Mouse (Mus musculus) CH12.LX (cell line): Measurements from ENCODE around the gene Uqcr11. TPM values are rescaled to one million over a fixed set of nuclear protein-coding genes. Genes with fewer than 3 reads are reported as not detected.

ENCODE experiments used
- DNase-seq: peaks from one replicate; pipeline ENCODE4 v3.0.0-alpha.2; 2013; ENCODE audit errors: extremely low read depth
- H3K27ac ChIP-seq: 2 replicates; pipeline ENCODE4 v1.5.1; 2012; ENCODE audit warnings: low read depth, mild to moderate bottlenecking, control low read depth, moderate library complexity; ENCODE audit not compliant: insufficient read depth
- H3K27me3 ChIP-seq: replicated peaks from 2 replicates; pipeline ENCODE3; 2012; ENCODE audit warnings: inconsistent platforms
- H3K36me3 ChIP-seq, 2 experiments: replicated peaks in 1 of 2; 2 replicates each; pipeline versions ENCODE3 to v1.6.1; 2012; ENCODE audit warnings: inconsistent platforms in 1 of 2, low read length in 1 of 2, mild to moderate bottlenecking in 1 of 2, mixed read lengths in 1 of 2, moderate library complexity in 1 of 2; ENCODE audit not compliant: control insufficient read depth in 1 of 2, insufficient read depth in 1 of 2
- H3K4me1 ChIP-seq, 2 experiments: 2 replicates each; pipeline ENCODE4 v1.6.1; 2012; ENCODE audit warnings: inconsistent platforms in 1 of 2, moderate library complexity in 1 of 2; ENCODE audit not compliant: insufficient read depth in 2 of 2, control insufficient read depth in 1 of 2
- H3K4me2 ChIP-seq: 2 replicates; pipeline ENCODE4 v1.6.1; 2012; ENCODE audit warnings: low read depth, mild to moderate bottlenecking, control low read depth; ENCODE audit not compliant: poor library complexity, insufficient read depth, severe bottlenecking
- H3K4me3 ChIP-seq, 3 experiments: fragments of 150-350 bp in 1 of 3; sonication (generic) in 1 of 3; replicated peaks in 1 of 3; 2 replicates each; pipeline versions ENCODE3 to v1.5.1; 2011 to 2012; ENCODE audit warnings: low read depth in 2 of 3, low read length in 2 of 3, mild to moderate bottlenecking in 2 of 3, moderate library complexity in 2 of 3, control low read depth in 1 of 3, improper control_type of control experiment in 1 of 3, inconsistent platforms in 1 of 3, mixed read lengths in 1 of 3; ENCODE audit not compliant: poor library complexity in 1 of 3
- H3K79me2 ChIP-seq: replicated peaks from 2 replicates; pipeline ENCODE4 v1.6.1; 2012; ENCODE audit warnings: mild to moderate bottlenecking, moderate library complexity; ENCODE audit not compliant: control insufficient read depth, poor library complexity, insufficient read depth, severe bottlenecking; ENCODE audit errors: extremely low read depth
- H3K9ac ChIP-seq: 2 replicates; pipeline ENCODE4 v1.6.1; 2012; ENCODE audit warnings: low read depth, mild to moderate bottlenecking, control low read depth, moderate library complexity; ENCODE audit not compliant: insufficient read depth
- H3K9me3 ChIP-seq: replicated peaks from 2 replicates; pipeline ENCODE3; 2012; ENCODE audit warnings: low read length, inconsistent platforms, mixed read lengths
- BHLHE40 ChIP-seq: IDR thresholded peaks from 2 replicates; pipeline ENCODE4 v1.6.1; 2011; ENCODE audit warnings: mild to moderate bottlenecking, low read depth, low read length, improper control_type of control experiment
- E2F4 ChIP-seq: IDR thresholded peaks from 2 replicates; pipeline ENCODE4 v1.6.1; 2011; ENCODE audit warnings: low read depth, low read length, improper control_type of control experiment; ENCODE audit not compliant: insufficient replicate concordance
- EP300 ChIP-seq: IDR thresholded peaks from 2 replicates; pipeline ENCODE4 v1.6.1; 2011; ENCODE audit warnings: low read length, improper control_type of control experiment
- GABPA ChIP-seq: IDR thresholded peaks from 2 replicates; pipeline ENCODE4 v1.6.1; 2012; ENCODE audit warnings: low read depth, low read length, improper control_type of control experiment, inconsistent platforms; ENCODE audit not compliant: insufficient replicate concordance
- HCFC1 ChIP-seq: IDR thresholded peaks from 2 replicates; pipeline ENCODE4 v1.6.1; 2012; ENCODE audit warnings: low read depth, mild to moderate bottlenecking, inconsistent platforms, low read length, improper control_type of control experiment
- IRF4 ChIP-seq: IDR thresholded peaks from 2 replicates; pipeline ENCODE4 v1.6.1; 2014; ENCODE audit warnings: low read depth, mild to moderate bottlenecking, inconsistent platforms, low read length, improper control_type of control experiment
- MAFK ChIP-seq: IDR thresholded peaks from 2 replicates; pipeline ENCODE4 v1.6.1; 2011; ENCODE audit warnings: low read length, improper control_type of control experiment; ENCODE audit not compliant: insufficient replicate concordance
- MAX ChIP-seq: IDR thresholded peaks from 2 replicates; pipeline ENCODE4 v1.6.1; 2011; ENCODE audit warnings: low read length, improper control_type of control experiment
- MAZ ChIP-seq: IDR thresholded peaks from 2 replicates; pipeline ENCODE4 v1.6.1; 2012; ENCODE audit warnings: low read depth, mild to moderate bottlenecking, inconsistent platforms, low read length, improper control_type of control experiment, moderate library complexity
- MEF2A ChIP-seq: IDR thresholded peaks from 2 replicates; pipeline ENCODE4 v1.6.1; 2014; ENCODE audit warnings: low read depth, mild to moderate bottlenecking, inconsistent platforms, low read length, improper control_type of control experiment, borderline replicate concordance
- MXI1 ChIP-seq: IDR thresholded peaks from 2 replicates; pipeline ENCODE4 v1.6.1; 2011; ENCODE audit warnings: mild to moderate bottlenecking, low read depth, low read length, improper control_type of control experiment
- MYC ChIP-seq: IDR thresholded peaks from 2 replicates; pipeline ENCODE4 v1.6.1; 2011; ENCODE audit warnings: low read depth, mild to moderate bottlenecking, improper control_type of control experiment, low read length
- NELFE ChIP-seq: IDR thresholded peaks from 2 replicates; pipeline ENCODE4 v1.6.1; 2011; ENCODE audit warnings: low read depth, low read length, improper control_type of control experiment
- NRF1 ChIP-seq: IDR thresholded peaks from 2 replicates; pipeline ENCODE4 v1.6.1; 2014; ENCODE audit warnings: low read depth, mild to moderate bottlenecking, inconsistent platforms, low read length, improper control_type of control experiment, moderate library complexity
- PAX5 ChIP-seq: IDR thresholded peaks from 2 replicates; pipeline ENCODE4 v1.6.1; 2012; ENCODE audit warnings: low read length, inconsistent platforms, mixed read lengths
- POLR2A ChIP-seq: IDR thresholded peaks from 2 replicates; pipeline ENCODE4 v1.6.1; 2011; ENCODE audit warnings: low read depth, mild to moderate bottlenecking, improper control_type of control experiment, low read length
- POLR2AphosphoS2 ChIP-seq: IDR thresholded peaks from 2 replicates; pipeline ENCODE4 v1.6.1; 2011; ENCODE audit warnings: low read depth, low read length, improper control_type of control experiment
- RCOR1 ChIP-seq: conservative IDR thresholded peaks from 2 replicates; pipeline ENCODE4 v1.6.1; 2012; ENCODE audit warnings: low read depth, mild to moderate bottlenecking, inconsistent platforms, low read length, improper control_type of control experiment
- SIN3A ChIP-seq: IDR thresholded peaks from 2 replicates; pipeline ENCODE4 v1.6.1; 2012; ENCODE audit warnings: low read length, improper control_type of control experiment, inconsistent platforms
- TBP ChIP-seq: conservative IDR thresholded peaks from 2 replicates; pipeline ENCODE4 v1.6.1; 2011; ENCODE audit warnings: low read depth, low read length, improper control_type of control experiment
- UBTF ChIP-seq: IDR thresholded peaks from 2 replicates; pipeline ENCODE4 v1.6.1; 2012; ENCODE audit warnings: low read depth, mild to moderate bottlenecking, inconsistent platforms, low read length, improper control_type of control experiment, moderate library complexity
- ZC3H11A ChIP-seq: IDR thresholded peaks from 2 replicates; pipeline ENCODE4 v1.6.1; 2012; ENCODE audit warnings: low read depth, mild to moderate bottlenecking, inconsistent platforms, low read length, improper control_type of control experiment
- ZMIZ1 ChIP-seq: IDR thresholded peaks from 2 replicates; pipeline ENCODE4 v1.6.1; 2012; ENCODE audit warnings: low read depth, mild to moderate bottlenecking, inconsistent platforms, low read length, improper control_type of control experiment
- dilution Hi-C: fragments of 300-500 bp; cut with MboI; formaldehyde crosslinking; loops from 2 replicates; pipeline ENCODE4 v1.14.3; 2020; ENCODE audit warnings: low sequenced_read_pairs; ENCODE audit not compliant: extremely low pct_unique_long_range_greater_than_20kb, extremely low pct_ligation_motif_present
- in situ Hi-C: fragments of 300-500 bp; cut with MboI; formaldehyde crosslinking; loops from 3 replicates; pipeline ENCODE4 v1.14.3; 2019; ENCODE audit warnings: low sequenced_read_pairs, low pct_ligation_motif_present, low pct_unique_long_range_greater_than_20kb, mixed read lengths
- polyA plus RNA-seq: library from polyadenylated mRNA; unstranded; fragments of >175 nt; gene quantifications from 2 replicates; pipeline ENCODE4 v1.2.1, GENCODE M21; 2012; ENCODE audit warnings: low read depth; ENCODE audit not compliant: insufficient read length
- total RNA-seq, 2 experiments: library from RNA; depleted of rRNA; stranded (reverse); fragments of 300-350 nt in 1 of 2; fragments of >200 nt in 1 of 2; gene quantifications; 2 replicates each; pipeline ENCODE4 v1.2.3; 2012 to 2014

Gene Uqcr11
- total and polyA plus RNA-seq, 3 experiments = 206 to 466 (median 444) TPM

DNA sequence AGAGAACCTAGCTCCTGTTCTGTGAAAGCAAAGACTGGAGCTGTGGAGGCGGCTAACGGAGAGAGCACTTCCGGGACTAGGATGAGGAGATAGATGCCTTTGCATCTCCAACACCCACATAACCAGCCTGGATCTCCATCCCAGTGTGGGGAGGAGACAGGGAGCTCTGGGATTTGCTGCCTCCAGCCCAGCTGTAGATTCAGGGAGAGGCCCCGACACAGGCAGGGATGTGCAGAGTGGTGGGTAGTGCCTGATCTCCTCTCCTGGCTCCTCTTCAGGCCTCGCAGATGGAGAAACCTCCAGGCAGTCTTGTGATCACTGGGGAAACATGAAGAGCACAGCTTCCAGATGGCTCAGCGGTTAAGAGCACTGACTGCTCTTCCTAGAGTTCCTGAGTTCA, 33.9 kb downstream of the Uqcr11 start:
- H3K9ac ChIP-seq = no peak overlapping the region
- no peak overlapping the region for H3K27ac ChIP-seq
- no peak for DNase-seq
- H3K4me3 ChIP-seq = no peak overlapping the region
- H3K9me3 ChIP-seq = peaks cover 14% of the 10 kb centered on the region
- H3K79me2 ChIP-seq = no peaks in the 10 kb centered on the region
- dilution Hi-C loops (no loop called here), in situ Hi-C loops (loop anchor here (5.0 kb wide), 1 partner anchor 135 kb away; no protein-coding TSS in a partner anchor)
- H3K36me3 ChIP-seq = no peaks in the 10 kb centered on the region
- H3K27me3 ChIP-seq = peaks cover 15% of the 10 kb centered on the region
- peaks cover 6 to 15% of the 10 kb centered on the region in 2 experiments for H3K4me1 ChIP-seq
- no peak overlapping the region for H3K4me2 ChIP-seq
- TF ChIP-seq NELFE = no peak
- no peak for TF ChIP-seq MEF2A
- no peak for TF ChIP-seq MXI1
- TF ChIP-seq HCFC1 = no peak

DNA sequence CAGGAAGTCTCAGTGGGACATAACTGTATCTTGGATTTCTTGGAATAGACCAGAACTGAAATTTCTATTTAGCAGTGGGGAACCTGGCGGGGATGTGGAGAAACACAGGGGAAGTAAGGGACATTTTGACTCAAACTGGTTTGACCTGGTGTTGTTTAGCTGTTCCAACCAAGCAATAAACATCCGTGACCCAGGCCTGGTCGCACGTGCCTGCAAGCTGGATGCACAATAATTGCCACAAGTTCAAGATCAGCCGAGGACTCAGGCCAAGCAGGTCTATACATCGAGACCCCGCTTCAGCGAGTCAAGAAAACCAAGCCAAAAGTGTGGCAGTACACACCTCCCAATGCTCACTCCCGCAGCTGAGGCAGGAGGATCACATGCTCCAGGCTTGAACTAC, 34.6 kb downstream of the Uqcr11 start:
- peaks cover 22% of the 10 kb centered on the region for H3K27me3 ChIP-seq
- peaks cover 6 to 15% of the 10 kb centered on the region in 2 experiments for H3K4me1 ChIP-seq
- in situ Hi-C loops (loop anchor here (5.0 kb wide), 1 partner anchor 135 kb away; no protein-coding TSS in a partner anchor), dilution Hi-C loops (no loop called here)
- no peaks in the 10 kb centered on the region for H3K79me2 ChIP-seq
- peak overlapping the region in 1 of 3 experiments; percentile 8 for H3K4me3 ChIP-seq
- H3K36me3 ChIP-seq = no peaks in the 10 kb centered on the region
- H3K9ac ChIP-seq = no peak overlapping the region
- DNase-seq = no peak
- H3K9me3 ChIP-seq = peaks cover 8% of the 10 kb centered on the region
- no peak overlapping the region for H3K27ac ChIP-seq
- TF ChIP-seq MXI1 (no peak), RCOR1 (0 out of 2 replicates have a peak, but pooled peaks have one; percentile 4), IRF4 (no peak), MEF2A (no peak), POLR2A (no peak), BHLHE40 (peak; percentile 79), NELFE (no peak), EP300 (no peak), POLR2AphosphoS2 (no peak), SIN3A (no peak), GABPA (no peak), TBP (no peak), PAX5 (no peak), MAX (no peak), MYC (no peak), ZC3H11A (no peak), MAZ (no peak), E2F4 (no peak), MAFK (no peak), NRF1 (0 out of 2 replicates have a peak, but pooled peaks have one; percentile 7), UBTF (no peak), ZMIZ1 (no peak)
- H3K4me2 ChIP-seq = peak overlapping the region; percentile 27; the same call in 1 of the 2 replicates
